Comparison of ENCODE assay signal across 24 mouse cellular contexts in genomic region chr5:129558591-129558990, GRCm38 (mm10). TPM values are rescaled to one million over a fixed set of nuclear protein-coding genes. Genes with fewer than 3 reads are reported as not detected.
"Had no signal": no experiment of that assay in that cellular context is flagged by ENCODE, and none has a peak within 500 bp of the region (broad histone marks: within the 10 kb centered on the region; RNA-seq: fewer than 3 reads in every experiment).

No protein-coding gene starts in this region.

- H3K27ac ChIP-seq: kidney, embryonic 15.5 days; limb, embryonic 10.5 days; limb, embryonic 13.5 days; liver, embryonic 12.5 days; liver, embryonic 15.5 days; lung, embryonic 15.5 days; macrophage; midbrain, embryonic 12.5 days; midbrain, embryonic 15.5 days; neural tube, embryonic 13.5 days; stomach, postnatal 0 days had no signal

- H3K9ac ChIP-seq: kidney, embryonic 15.5 days; limb, embryonic 13.5 days; liver, embryonic 12.5 days; liver, embryonic 15.5 days; lung, embryonic 15.5 days; midbrain, embryonic 12.5 days; midbrain, embryonic 15.5 days; neural tube, embryonic 13.5 days had no signal

- DNase-seq: kidney, adult 8-10 months; kidney, postnatal 10 days; kidney, postnatal 36 days; layer of hippocampus, adult 9-11 months; liver; lung, adult 18-20 months; lung, postnatal 14 days; right cerebral cortex, adult 18-20 months; right cerebral cortex, postnatal 14 days; right cerebral cortex, postnatal 4 days; thymus, adult 2 months; thymus, postnatal 14 days; thymus, postnatal 4 days had no signal

- H3K4me1 ChIP-seq: kidney, embryonic 15.5 days; limb, embryonic 10.5 days; limb, embryonic 13.5 days; liver, embryonic 12.5 days; liver, embryonic 15.5 days; lung, embryonic 15.5 days; midbrain, embryonic 15.5 days had no signal

- H3K4me2 ChIP-seq: kidney, embryonic 15.5 days; limb, embryonic 13.5 days; liver, embryonic 12.5 days; liver, embryonic 15.5 days; lung, embryonic 15.5 days; midbrain, embryonic 12.5 days; midbrain, embryonic 15.5 days; neural tube, embryonic 13.5 days had no signal

- ATAC-seq: liver, embryonic 12.5 days; midbrain, embryonic 15.5 days had no signal

- H3K4me3 ChIP-seq: kidney, embryonic 15.5 days; limb, embryonic 10.5 days; limb, embryonic 13.5 days; liver, embryonic 12.5 days; liver, embryonic 15.5 days; lung, embryonic 15.5 days; midbrain, embryonic 12.5 days; midbrain, embryonic 15.5 days; neural tube, embryonic 13.5 days had no signal

- H3K27me3 ChIP-seq: kidney, embryonic 15.5 days; limb, embryonic 13.5 days; liver, embryonic 12.5 days; liver, embryonic 15.5 days; lung, embryonic 15.5 days; midbrain, embryonic 12.5 days; midbrain, embryonic 15.5 days; neural tube, embryonic 13.5 days had no signal

- H3K9me3 ChIP-seq: kidney, embryonic 15.5 days; limb, embryonic 10.5 days; limb, embryonic 13.5 days; liver, embryonic 12.5 days; liver, embryonic 15.5 days; lung, embryonic 15.5 days; midbrain, embryonic 12.5 days; midbrain, embryonic 15.5 days; neural tube, embryonic 13.5 days had no signal

RNA-seq across cellular contexts. Expression of gene Mmp17, which starts 25.4 kb away (rescaled TPM):
- polyA plus RNA-seq: macrophage had no signal
